Mouse (Mus musculus) cerebellum, adult 8-10 months (tissue): Measurements from ENCODE around the gene Kctd21.

Source experiments
- DNase-seq: peaks from one replicate; pipeline ENCODE4 v3.0.0; 2022

The Kctd21 gene

DNA sequence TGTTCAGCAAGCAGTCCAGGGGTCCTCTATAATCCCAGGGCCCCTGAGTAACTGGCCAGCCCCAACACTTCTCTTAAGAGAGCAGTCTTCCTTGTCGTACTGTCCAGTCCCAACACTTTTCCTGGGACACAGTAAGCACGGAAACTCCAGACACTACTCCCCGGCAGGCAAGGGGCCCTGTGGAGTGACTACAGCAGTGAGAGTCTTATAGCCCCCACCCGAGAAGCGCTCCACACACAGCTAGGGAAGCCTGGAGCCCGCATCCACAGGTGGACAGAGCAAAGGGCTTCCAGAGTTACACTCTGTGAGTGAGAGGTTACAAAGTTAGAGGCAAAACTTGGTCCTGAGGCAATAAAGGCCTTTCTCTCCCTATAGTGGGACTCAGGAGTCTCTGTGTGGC, 17.3 kb downstream of the Kctd21 start:
- DNase-seq, result no peak

DNA sequence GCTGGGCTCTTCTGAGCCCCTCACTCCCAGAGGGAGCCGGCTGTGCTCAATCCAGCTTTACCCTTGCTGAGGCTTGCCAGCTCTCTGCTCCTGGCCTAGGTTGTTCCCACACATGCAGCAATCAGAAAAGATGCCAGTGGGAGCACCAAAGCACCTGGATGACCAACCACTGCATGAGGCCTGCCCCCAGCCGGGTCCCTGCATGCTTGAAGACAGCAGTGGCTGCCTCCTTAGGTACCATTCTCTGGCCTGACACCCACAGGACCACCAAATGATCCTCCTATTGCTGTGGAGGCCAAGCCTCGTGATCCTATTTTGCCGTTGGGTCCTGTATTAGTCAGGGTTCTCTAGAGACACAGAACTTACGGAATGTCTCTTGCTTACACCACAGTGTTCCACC, 18.8 kb downstream of the Kctd21 start:
- DNase-seq, result no peak

DNA sequence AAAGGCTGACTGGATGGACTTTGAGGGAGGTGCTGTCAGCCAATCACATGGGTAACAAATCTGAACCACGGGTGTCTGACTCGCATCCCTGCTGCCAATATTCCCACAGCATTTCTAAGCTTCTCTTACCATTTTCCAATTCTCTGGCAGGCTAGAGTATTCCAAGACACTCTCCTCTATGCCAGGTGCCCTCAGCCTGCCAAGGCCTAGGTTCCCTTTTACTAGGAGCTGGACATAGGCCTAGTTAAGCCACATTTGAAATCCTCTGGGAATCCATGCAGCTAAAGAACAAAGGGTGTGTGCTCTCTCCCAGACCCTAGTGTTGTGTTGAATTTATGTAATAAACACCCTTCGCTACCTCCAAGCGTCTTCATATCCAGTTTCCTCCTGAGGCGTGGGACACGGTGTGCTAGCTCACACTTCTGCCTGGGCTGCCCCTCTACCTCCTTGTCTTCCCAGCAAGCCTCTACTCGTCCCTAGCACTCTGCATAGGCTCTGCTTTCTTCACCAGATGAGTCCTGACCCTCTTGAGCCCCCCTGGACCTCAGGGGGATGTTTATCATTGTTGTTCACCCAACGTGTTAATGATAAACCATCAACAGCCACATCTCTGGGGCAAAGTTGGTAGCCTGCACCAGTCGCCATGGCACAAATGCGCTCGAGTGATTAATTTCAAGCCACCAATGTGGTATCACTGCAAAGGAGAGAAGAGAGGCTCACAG, 19.8 kb downstream of the Kctd21 start:
- DNase-seq, result no peak

DNA sequence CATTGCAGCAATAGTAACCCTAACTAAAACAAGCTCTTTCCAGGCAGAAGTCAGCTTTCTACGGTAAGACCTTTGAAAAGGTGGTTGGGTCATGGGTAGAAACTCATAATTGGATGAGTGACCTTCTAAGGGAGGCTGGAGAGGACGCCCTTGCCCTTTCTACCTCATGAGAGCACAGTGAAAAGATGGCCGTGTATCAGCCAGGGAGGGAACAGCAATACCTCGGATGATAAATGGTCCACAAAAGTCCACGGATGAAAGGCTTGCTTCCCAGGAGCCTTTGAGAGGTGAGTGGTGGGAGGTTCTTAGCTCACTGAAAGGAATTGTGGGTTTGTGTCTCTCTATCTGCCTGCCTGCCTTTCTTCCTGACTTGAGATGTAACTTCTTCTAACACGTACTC, 21.2 kb downstream of the Kctd21 start:
- no peak for DNase-seq

DNA sequence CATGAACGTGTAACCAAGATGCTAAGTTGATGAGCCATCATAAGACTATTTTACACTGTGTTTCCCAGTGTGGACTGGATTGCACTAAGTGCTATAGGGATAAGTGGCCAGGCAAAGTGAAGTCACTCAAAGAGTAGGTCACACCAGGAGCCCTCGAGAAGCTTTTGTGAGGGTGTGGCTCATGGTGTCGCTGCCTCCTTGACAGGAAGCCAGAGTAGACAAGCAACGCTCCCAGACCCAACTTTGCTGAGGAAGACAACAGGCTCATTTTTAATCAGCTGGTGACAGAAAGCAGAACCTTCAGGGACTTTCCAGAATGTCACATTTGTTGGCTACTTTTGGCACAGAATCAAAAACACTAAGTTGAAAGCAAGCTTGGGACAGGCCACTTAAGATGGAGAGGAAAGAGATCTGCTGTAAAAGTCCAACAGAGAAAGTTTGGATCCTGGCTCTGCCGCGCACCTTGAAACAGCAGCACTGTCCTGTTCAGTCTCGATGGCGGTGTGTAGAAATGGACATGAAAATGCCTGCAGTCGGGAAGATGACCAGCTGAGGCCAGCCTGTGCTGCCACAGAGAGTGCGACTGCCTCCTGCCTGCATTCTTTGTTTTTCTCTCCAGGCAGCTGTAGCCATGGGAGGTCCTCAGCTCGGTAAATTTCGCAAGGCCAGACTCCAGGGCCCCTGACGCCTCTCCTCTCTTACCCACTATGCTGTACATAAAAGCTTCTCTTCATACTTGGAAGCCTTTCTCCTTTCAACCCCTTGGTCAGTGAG, 23.1 kb downstream of the Kctd21 start:
- DNase-seq, result no peak

DNA sequence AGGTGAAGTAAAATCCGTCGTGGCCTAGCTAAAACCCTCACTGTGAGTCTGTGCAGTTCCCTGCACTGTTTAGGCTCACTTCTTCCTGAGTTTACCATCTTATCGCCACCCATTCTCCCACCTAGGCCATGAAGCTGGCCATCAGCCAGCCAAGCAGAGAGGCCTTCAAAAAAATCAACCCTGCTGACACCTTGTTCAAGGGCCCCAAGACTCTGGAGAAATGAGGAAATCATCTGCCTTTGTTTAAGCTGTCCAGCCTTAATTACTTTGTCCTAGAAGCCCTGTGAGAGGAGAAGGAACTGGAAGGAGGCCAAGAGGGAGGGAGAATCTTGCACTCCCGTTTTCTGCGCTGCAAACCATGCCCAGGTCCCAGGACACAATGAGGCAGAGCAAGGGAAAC, 24.1 kb downstream of the Kctd21 start:
- DNase-seq, result no peak

DNA sequence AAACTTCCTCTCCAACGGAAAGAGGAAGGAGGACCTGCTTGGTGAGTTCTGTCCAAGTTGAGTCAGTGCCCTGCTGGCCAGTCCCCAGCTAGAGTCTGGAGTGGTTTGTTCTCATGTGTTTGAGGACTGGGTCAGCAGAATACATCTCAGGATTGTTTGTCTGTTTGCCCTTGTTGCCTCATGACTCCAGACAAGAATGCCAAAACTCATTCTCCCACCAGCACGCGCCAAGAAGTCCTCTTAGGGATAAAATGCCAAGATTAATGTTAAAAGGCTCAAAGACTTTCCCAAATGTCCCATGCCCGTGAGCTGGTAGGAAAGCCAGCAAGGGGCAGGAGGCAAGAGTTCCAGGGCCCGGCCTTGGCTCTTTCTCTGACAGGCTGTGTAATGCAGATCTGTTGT, 24.7 kb downstream of the Kctd21 start:
- DNase-seq, result no peak

DNA sequence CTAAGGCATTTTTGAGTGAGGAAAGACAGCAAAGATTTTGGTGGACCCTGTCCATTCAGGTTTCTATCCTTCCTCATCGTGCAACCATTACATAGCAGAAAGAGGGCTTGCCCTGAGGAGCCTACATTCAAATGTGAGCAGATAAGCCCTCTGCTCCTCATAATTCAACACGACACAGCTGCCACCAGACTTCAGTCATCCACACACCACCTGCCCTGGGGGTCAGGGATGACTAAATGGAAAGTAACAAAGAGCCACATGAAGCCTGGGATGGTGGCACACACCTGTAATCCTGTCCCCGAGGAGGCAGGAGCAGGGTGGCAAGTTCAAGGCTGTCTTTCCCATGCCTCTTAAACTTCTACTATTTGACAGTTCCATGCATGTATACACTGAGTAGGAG, 25.7 kb downstream of the Kctd21 start:
- no peak for DNase-seq

DNA sequence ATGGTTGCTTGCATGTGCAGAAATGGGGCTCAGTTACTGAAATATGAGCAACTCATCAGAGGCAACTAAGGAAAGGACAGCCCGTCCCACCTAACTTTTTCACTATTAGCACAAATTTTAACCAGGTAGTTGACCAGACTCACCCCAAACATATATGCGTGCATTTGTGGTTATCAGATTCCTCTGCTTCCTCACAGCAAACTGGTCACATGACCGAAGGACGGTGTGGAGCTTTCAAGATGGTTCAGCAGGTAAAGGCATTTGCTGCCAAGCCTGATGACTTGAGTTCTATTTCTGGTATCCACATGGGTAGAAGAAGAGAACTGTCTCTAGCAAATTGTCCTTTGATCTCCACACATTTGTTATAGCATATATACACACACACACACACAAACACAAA, 26.2 kb downstream of the Kctd21 start:
- no peak for DNase-seq

DNA sequence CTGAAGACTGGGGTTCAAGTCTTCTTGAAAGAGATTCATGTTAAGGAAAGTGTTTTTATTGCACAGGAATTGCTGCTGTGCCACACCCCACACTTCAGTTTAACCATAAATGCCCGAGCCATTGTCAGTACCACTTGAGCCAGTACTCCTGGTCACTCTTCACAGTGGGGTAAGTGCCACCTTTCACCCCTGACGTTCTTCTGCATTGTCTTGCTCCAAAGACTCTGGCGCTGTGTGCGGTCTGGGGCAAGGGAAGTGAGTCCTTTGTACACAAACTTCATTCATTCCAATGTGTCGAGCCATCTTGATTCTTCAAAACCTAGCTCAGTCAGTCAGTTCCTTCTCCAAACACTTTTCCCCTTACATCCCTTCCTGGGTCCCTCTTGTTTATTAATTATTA, 28.0 kb downstream of the Kctd21 start:
- no peak for DNase-seq

DNA sequence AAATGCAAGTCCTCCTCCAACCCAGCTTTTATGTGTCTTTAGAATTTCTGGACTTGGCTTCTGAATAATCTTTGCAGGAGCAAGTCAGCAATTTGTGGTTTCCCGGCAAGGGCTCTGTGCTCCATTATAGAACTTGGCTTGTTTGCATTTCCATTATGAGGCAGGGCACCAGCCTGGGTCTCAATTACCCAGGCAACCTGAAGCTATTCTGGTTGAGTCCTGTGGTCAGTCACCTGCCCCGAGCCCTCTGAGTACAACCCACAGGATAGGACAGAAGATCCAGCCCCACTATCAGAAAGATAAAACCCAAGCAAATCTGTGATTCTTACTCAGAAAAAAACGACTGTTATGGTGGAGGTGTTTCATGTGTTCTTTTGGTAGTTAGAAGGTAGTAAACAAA, 28.8 kb downstream of the Kctd21 start:
- no peak for DNase-seq

DNA sequence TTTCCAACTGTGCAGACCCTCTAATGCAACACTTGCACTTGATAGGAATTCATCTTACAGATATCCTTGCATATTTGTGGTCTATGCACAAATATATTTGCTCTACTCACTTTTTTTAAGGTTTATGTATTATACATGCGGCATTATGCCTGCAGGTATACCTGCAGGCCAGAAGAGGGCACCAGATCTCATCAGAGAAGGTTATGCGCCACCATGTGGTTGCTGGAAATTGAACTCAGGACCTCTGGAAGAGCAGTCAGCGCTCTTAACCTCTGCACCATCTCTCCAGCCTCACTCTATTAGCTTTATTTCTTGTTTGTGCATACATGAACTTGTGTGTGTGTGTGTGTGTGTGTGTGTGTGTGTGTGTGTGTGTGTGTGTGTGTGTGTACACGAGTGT, 29.3 kb downstream of the Kctd21 start:
- DNase-seq, result no peak

DNA sequence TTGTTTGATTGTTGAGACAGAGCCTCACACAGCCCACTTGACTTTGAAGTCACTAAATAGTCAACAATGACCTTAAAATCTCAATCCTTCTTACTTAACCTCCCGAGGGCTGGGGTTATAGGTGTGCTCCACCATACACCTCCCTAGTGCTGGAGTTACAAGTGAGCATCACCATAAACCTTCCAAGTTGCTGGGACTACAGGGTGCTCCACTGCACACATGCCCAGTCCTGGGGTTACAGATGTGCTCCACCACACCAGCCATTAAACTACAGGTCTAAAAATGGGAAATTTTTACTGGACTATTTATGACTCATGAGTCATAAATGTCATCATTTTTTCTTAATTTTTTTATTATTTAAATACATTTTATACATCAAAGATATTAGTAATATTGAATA, 33.8 kb downstream of the Kctd21 start:
- DNase-seq, result no peak

DNA sequence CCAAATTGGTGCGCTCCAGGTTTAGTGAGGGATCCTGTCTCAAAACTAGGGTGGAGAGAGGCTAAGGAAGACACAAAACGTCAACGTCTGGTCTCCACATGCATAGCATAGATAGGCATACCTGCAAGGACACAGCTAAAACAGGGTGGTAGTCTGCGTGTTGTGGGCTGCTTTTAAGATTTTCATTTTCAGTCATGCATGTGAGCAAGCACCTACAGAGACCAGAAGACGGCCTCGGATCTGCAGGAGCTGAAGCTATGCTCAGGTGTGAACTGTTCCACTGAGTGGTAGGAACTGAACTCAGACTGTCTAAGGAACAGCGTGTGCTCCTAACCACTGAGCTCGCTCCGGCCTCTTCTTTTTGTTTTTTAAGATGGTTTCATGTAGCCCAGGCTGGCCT, 43.0 kb downstream of the Kctd21 start:
- no peak for DNase-seq

DNA sequence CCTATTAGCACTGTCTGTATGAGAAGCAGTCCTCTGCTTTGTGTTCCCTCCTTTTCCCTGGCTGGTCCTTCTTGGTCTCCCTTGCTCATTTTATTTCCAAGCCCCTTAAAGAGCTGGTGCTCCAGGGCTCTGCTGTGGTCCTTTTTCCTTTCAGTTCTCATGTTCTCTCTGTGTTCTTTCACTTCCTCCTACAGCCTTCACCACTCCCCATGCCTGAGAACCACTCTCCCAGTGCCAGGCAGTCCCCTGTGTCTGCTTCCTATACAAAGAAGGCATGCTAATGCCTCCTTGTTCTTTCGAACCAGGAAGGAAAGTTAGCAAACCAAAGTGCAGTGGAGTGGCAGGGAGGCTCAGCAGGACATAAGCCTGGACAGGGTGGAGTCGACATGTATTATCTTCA, 43.8 kb downstream of the Kctd21 start:
- DNase-seq, result no peak

DNA sequence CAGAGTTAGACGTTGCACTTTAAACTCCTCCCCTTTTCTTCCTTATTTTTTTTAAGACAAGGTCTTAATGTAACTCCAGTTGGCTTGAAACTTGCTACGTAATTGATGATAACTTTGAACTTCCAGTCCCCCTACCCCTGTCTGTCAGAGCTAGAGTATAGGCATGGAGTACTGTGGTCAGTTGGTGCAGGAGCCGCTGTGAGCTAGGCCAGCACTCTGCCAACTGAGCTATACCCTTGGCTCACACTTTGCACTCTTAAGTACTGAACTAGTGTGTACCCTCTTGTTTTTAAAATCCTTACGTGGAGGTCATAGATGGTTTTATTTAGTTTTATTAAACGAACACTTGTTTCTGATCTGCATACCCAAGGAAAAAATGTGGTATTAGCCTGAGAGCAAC, 47.2 kb downstream of the Kctd21 start:
- DNase-seq, result no peak

DNA sequence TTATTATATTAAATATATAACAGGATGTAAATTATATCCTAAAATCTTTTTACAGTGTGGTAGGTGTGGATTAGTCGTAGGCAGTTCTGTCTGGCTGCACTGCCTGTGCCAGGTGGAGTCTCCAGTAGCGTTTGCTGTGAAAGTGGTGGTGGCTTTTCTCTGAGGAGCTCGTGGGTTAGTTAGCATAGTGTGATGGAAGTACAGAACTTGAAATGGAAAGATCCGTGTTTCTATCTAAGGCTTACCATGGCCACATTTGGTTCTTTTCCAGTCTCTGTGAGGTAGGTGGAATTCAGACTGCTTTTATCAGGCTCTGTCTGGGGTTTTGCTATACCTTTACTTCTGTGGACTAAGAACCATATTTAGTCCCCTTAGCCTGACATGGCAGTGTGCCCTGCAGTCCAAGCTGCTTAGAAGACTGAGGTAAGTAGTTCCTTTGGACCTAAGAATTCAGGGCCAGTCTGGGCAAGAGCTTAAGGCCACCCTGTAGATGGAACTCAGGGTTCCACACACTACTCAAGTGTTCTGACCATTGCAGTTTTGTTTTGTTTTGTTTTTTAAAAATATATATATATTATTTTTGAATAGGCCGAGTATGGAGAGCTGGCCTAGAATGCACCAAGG, 48.5 kb downstream of the Kctd21 start:
- no peak for DNase-seq

DNA sequence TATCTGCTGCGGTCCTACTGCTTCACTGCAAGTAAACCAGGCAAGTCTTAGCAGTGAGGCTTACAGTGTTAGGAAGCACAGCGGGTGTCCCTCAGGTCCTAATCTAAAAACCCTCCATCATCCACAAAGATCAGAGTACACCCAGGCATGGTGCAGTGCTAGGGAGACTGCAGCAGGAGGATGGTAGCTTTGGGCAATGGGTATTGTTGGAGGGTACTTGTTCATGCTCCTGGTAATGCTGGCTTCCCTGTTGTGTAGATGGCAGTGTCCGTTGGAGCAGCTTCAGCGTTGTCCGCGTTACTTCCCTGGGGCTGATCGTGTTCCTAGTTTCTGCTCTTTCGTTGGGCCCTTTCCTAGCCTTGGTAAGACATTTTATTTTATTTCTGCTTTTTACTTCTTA, 50.5 kb downstream of the Kctd21 start:
- no peak for DNase-seq

DNA sequence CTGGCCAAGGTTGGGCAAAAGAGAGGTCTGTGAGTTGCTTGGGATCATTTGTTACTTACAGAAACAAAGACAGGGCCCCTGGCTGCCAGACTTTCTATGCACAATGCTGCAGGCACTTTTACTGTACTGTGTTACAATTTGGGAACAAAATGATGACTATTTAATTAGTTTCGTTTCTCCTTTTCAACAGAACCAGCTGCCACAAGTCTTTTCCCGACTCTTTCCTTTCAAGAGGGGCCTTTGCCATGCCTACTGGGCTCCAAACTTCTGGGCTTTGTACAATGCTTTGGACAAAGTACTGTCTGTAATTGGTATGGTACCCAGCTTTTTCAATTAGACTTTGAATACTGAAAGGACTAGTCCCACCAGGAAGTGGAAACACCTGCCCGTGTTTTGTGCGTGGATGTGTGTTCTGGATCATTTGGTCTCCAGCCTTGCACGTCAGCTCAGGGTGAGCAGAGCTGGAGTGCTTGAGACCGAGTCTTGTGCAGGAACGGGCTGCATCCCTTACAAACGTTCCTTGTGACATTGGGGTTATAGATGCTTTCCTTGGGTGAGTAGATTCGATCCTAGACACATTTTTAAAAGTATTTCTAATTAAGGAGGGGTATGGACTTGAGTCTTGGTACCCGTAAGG, 51.5 kb downstream of the Kctd21 start:
- no peak for DNase-seq

DNA sequence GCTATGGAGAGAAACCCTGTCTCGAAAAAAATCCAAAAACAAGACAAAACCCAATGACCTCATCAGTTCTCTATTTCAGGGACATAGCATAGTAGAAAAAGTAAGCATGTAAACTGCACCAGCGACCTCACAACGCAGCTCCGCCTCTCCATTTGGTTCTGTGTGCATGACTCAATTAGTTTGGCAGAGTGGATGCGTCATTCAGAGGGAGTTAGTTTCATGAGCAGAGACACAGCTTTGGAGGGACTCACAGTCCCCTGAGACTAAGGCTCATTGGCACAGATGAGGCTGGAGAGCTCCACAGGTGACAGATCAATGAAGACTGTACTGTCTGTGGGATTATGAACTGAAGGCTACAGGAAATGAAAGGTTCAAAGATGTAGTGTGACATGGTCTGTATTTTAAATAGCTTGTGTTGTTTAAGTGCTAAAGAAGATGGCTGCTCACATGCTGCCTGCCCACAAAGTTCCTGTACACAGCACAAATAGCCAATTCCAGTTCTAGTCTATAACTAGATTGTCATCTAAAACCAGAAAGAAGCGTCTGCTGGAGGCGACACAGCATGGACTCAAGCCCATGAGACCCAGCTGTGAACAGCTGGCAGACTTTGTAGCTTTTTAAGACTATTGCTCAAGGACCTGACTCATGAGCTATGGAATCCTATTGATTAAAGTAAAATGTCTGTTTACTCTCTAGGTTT, 54.1 kb downstream of the Kctd21 start:
- DNase-seq, result no peak

DNA sequence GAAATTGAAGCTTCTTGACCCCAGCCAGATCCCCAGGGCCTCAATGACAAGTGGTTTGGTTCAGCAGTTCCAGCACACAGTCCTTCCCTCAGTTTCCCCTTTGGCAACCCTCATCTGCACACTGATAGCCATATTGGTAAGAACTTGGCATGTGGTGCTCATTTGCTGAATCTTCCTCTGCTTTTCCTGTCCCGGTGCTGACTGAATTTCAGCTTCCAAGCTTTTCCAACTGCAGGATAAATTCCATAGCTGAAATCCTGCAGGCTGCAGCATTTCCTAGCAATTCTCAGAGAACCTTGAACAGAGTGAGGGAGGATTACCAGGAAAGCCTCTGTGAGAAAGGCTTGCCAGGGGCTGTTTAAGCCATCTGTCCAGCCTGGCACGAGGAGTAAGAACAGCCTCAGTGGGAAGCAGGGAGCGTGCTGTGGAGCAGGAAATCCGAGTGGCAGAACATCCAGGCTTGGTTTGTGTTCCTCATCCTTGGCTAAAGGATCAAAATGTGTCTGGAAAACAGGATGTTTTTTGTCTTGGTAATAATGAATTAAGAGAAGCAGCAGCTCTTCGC, 54.8 kb downstream of the Kctd21 start:
- DNase-seq, result peak; percentile 93

DNA sequence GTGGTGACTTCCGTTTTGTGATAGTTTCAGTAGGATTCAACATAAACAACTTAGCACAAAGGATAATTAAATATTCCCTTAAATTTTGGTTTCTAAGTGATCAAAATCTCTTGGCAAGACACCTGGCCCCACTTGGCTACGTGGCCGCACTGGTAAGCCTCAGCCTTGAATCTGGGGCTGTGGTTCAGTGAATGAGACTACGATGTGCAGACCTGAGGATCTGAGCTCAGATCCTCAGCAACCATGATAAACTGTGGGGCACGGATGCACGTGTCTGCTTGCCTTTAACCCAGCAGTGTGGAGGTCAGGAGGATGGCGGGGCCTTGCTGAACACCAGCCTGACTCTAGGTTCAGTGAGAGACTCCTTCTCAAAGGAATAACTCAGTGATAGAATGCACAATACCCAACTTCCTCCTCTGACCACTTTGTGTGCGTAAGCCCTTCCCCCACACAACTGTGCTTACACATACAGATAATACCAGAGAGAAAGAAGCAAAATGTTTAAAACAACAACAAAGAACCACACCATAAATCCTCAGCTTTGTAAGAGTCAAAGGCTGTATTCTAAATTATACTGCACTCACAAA, 55.5 kb downstream of the Kctd21 start:
- no peak for DNase-seq
